Mouse (Mus musculus) forebrain, embryonic 14.5 days (tissue): ENCODE measurements at regions not wholly inside any gene's neighbourhood (a gene's known extent, or its start where the extent isn't known, plus 50 kb on each side); places are given as distances from the start of the nearest gene placed in this dataset.

Experiments used
- ATAC-seq: fragments of 200-750 bp; cut with Nextera tagmentation; 2 replicates; pipeline ENCODE4 v1.8.0; 2017; ENCODE audit warnings: mild to moderate bottlenecking, moderate library complexity
- DNase-seq: peaks from one replicate; pipeline ENCODE4 v3.0.0-alpha.2; 2015; ENCODE audit warnings: low spot score
- H3K27ac ChIP-seq: fragments of 300-500 bp; sonication (generic); 2 replicates; pipeline ENCODE4 v1.5.1; 2014; ENCODE audit warnings: low read depth, mild to moderate bottlenecking, control low read depth, low read length, moderate library complexity
- H3K27me3 ChIP-seq: fragments of 300-500 bp; sonication (generic); replicated peaks from 2 replicates; pipeline ENCODE4 v1.6.1; 2014; ENCODE audit warnings: low read length, control low read depth, mixed read lengths; ENCODE audit not compliant: control insufficient read depth, insufficient read depth
- H3K36me3 ChIP-seq: fragments of 300-500 bp; sonication (generic); 2 replicates; pipeline ENCODE4 v1.6.1; 2014; ENCODE audit warnings: low read length, control low read depth; ENCODE audit not compliant: control insufficient read depth, insufficient read depth
- H3K4me1 ChIP-seq: fragments of 300-500 bp; sonication (generic); 2 replicates; pipeline ENCODE4 v1.6.1; 2014; ENCODE audit warnings: antibody characterized with exemption, low read length, control low read depth; ENCODE audit not compliant: control insufficient read depth, insufficient read depth
- H3K4me2 ChIP-seq: fragments of 300-500 bp; sonication (generic); 2 replicates; pipeline ENCODE4 v1.6.1; 2014; ENCODE audit warnings: mild to moderate bottlenecking, control low read depth, low read length
- H3K4me3 ChIP-seq: fragments of 300-500 bp; sonication (generic); 2 replicates; pipeline ENCODE4 v1.5.1; 2014; ENCODE audit warnings: low read depth, low read length, control low read depth
- H3K9ac ChIP-seq: fragments of 300-500 bp; sonication (generic); 2 replicates; pipeline ENCODE4 v1.6.1; 2014; ENCODE audit warnings: mild to moderate bottlenecking, low read length, control low read depth, moderate library complexity
- H3K9me3 ChIP-seq: fragments of 300-500 bp; sonication (generic); replicated peaks from 2 replicates; pipeline ENCODE4 v1.6.1; 2016; ENCODE audit warnings: low read length, control low read depth, mixed read lengths; ENCODE audit not compliant: control insufficient read depth
- WGBS: fragments of 180-500 bp; shearing (Covaris S2); extraction: QIAGEN DNeasy Blood & Tissue Kit; methylation state at CpG from one replicate; pipeline ENCODE4 v1.1.7; 2014; 5-methylcytosine and 5-hydroxymethylcytosine counted together

DNA sequence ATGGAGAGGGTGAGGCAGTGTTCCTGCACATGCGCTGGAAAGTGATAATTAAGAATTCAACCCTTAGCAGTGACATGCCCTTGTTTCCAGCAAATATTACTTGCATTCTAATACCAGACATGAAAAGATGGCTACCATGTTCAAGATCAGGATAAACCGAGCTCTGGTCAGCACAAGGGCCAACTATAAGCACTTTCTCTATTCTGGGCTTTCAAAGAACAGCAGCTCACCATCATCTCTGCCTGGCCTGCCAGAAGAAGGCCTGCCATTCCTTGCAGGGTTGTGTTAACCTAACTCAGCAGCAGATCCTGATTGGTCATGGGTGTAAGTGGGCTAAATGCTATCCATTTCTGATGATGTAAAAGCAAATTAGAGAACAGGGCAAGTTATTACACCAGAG lies 558.6 kb upstream of the Zeb2 start:
- H3K4me3 ChIP-seq, result no peak overlapping the region
- WGBS, result 84% methylated on average over 2 of the region's 2 CpGs
- no peak for DNase-seq

GRCm38 (mm10) chr2:45656011-45656410 lies 538.8 kb upstream of the Zeb2 start:
- Histone ChIP-seq H3K9me3 (no peaks in the 10 kb centered on the region), H3K4me2 (no peak overlapping the region), H3K27me3 (no peaks in the 10 kb centered on the region), H3K36me3 (no peaks in the 10 kb centered on the region), H3K4me3 (no peak overlapping the region), H3K27ac (no peak overlapping the region), H3K4me1 (no peaks in the 10 kb centered on the region), H3K9ac (no peak overlapping the region)
- DNase-seq (no peak), ATAC-seq (no peak)
- 75% methylated on average over 1 of the region's 1 CpGs for WGBS

More for the DNA sequence above, 558.6 kb upstream of the Zeb2 start:
- ATAC-seq, result no peak
- Histone ChIP-seq H3K36me3 (no peaks in the 10 kb centered on the region), H3K9me3 (no peaks in the 10 kb centered on the region), H3K9ac (no peak overlapping the region), H3K4me1 (no peaks in the 10 kb centered on the region), H3K4me2 (no peak overlapping the region), H3K27me3 (no peaks in the 10 kb centered on the region), H3K27ac (no peak overlapping the region)

- DNase-seq, result no peak
- no peak overlapping the region for H3K27ac ChIP-seq
Observed at GRCm38 (mm10) chr2:45654693-45655092, 537.5 kb upstream of the Zeb2 start.

DNA sequence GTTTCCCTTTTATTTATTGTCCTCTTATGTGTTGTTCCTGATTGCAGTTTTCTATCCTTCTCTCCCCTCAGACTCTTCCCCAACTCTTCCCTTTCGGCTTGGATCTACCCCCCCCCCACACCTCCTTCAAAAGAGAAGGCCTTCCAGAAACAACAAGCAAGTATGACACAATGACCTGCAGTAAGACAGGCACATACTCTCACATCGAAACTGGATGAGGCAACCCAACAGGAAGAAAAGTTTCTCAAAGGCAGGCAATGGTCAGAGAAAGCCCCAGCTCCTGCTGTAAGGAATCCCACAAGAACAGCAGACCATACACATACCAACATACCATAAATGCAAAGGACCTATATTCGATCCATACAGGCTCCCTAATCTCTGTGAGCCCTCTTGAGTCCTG lies 535.8 kb upstream of the Zeb2 start:
- no peak for ATAC-seq
- 73% methylated on average over 3 of the region's 3 CpGs for WGBS
- H3K36me3 ChIP-seq, result no peaks in the 10 kb centered on the region
- no peak overlapping the region for H3K4me2 ChIP-seq
- DNase-seq, result no peak
- no peak overlapping the region for H3K9ac ChIP-seq
- no peaks in the 10 kb centered on the region for H3K9me3 ChIP-seq
- H3K27me3 ChIP-seq, result no peaks in the 10 kb centered on the region
- no peak overlapping the region for H3K4me3 ChIP-seq
- no peak overlapping the region for H3K27ac ChIP-seq
- H3K4me1 ChIP-seq, result no peaks in the 10 kb centered on the region

More at GRCm38 (mm10) chr2:45654693-45655092, 537.5 kb upstream of the Zeb2 start:
- Histone ChIP-seq H3K4me1 (no peaks in the 10 kb centered on the region), H3K9ac (no peak overlapping the region), H3K27me3 (no peaks in the 10 kb centered on the region), H3K4me3 (no peak overlapping the region), H3K36me3 (no peaks in the 10 kb centered on the region), H3K9me3 (no peaks in the 10 kb centered on the region), H3K4me2 (no peak overlapping the region)
- no peak for ATAC-seq

DNA sequence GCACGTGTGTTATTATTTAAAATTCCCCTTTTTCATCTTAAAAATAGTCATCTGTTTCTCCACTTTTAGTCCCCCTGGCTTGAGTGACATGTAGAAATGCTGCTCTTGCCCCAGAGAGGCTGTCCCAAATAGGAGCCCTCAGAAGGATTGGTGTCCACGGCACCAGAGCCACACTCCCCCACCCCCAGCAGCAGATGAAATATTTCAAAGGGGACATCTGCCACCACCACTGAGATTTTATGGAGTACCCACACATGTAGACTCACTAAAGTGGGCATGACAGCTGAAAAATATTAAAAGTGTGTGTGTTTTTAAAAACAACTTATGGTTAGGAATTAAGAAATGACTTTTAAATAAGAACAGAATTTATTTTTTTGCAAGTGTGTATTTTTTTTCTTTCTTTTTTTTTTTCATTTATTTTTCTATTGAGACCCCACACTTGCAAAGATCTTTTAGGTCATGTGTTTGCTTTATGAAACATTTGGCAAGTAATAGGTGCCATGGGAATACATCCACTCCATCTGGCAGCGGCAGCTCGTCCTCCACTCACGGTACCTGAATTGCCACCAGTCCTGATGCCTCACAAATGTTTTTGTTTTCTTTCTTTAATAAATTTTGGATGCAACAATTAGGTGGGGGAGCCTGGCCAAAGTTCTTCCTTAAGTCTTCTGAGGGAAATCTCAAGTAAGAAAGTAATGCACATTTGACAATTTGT lies 533.2 kb upstream of the Zeb2 start:
- no peak overlapping the region for H3K4me2 ChIP-seq
- no peaks in the 10 kb centered on the region for H3K4me1 ChIP-seq
- H3K4me3 ChIP-seq, result no peak overlapping the region
- 70% methylated on average over 5 of the region's 5 CpGs for WGBS
- no peak overlapping the region for H3K27ac ChIP-seq
- H3K27me3 ChIP-seq, result no peaks in the 10 kb centered on the region
- no peak for ATAC-seq
- no peak overlapping the region for H3K9ac ChIP-seq
- DNase-seq, result peak; percentile 22
- no peaks in the 10 kb centered on the region for H3K36me3 ChIP-seq
- no peaks in the 10 kb centered on the region for H3K9me3 ChIP-seq

- H3K4me3 ChIP-seq, result no peak overlapping the region
- no peaks in the 10 kb centered on the region for H3K27me3 ChIP-seq
- 93% methylated on average over 3 of the region's 3 CpGs for WGBS
- no peak overlapping the region for H3K27ac ChIP-seq
- no peak overlapping the region for H3K9ac ChIP-seq
- ATAC-seq, result no peak
- no peak overlapping the region for H3K4me2 ChIP-seq
- DNase-seq, result no peak
- H3K4me1 ChIP-seq, result no peaks in the 10 kb centered on the region
- no peaks in the 10 kb centered on the region for H3K36me3 ChIP-seq
- H3K9me3 ChIP-seq, result no peaks in the 10 kb centered on the region
Observed at GRCm38 (mm10) chr2:45647846-45648245, 530.7 kb upstream of the Zeb2 start.

DNA sequence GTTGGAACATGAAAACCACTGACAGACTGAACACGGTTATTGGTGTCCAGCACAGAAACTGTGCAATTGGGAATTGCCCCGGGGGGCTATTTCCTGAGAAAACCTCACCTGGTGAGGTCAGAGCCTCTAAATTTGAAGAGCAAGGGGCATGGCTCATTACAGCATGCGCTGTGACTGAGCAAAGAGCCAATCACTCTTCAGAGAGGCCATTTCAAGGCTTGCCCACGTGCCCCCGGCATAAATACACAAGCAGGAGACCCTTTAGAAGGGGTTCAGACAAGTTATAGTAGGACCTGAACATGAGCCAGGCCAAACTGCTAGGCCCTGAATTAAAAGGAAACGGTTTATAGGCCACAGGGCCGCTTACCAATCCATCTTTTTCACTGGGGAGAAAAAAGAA lies 512.9 kb upstream of the Zeb2 start:
- no peaks in the 10 kb centered on the region for H3K4me1 ChIP-seq
- 54% methylated on average over 7 of the region's 7 CpGs for WGBS
- ATAC-seq, result no peak

DNA sequence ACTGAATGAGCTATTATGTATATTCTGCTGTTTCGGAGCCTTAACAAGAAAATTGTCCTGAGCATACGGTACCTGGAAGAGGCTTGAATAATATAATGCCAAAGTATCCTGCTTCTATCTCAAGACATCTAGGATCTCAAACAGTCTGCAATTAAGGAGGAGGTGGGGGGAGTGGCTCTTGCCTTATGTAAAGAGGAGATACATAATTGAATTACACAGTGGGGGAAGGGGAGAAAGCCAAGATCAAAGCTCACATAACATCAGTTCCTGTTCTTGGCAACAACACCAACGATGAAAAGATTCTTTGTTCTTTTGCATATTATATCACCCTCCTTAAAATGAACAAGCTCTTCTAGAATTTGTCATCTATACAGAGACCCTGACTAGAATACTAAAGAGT lies 512.4 kb upstream of the Zeb2 start:
- Histone ChIP-seq H3K27ac (no peak overlapping the region), H3K36me3 (no peaks in the 10 kb centered on the region), H3K4me3 (no peak overlapping the region), H3K9me3 (no peaks in the 10 kb centered on the region), H3K4me1 (no peaks in the 10 kb centered on the region), H3K9ac (no peak overlapping the region), H3K4me2 (no peak overlapping the region), H3K27me3 (no peaks in the 10 kb centered on the region)
- no peak for ATAC-seq
- 40% methylated on average over 3 of the region's 3 CpGs for WGBS
- peak; percentile 11 for DNase-seq

More for the DNA sequence above, 512.9 kb upstream of the Zeb2 start:
- Histone ChIP-seq H3K9ac (no peak overlapping the region), H3K36me3 (no peaks in the 10 kb centered on the region), H3K27ac (no peak overlapping the region), H3K9me3 (no peaks in the 10 kb centered on the region), H3K4me2 (no peak overlapping the region), H3K27me3 (no peaks in the 10 kb centered on the region), H3K4me3 (no peak overlapping the region)
- DNase-seq, result no peak

GRCm38 (mm10) chr2:45623056-45623455 lies 505.9 kb upstream of the Zeb2 start:
- no peak overlapping the region for H3K4me3 ChIP-seq
- ATAC-seq (no peak), DNase-seq (no peak)
- H3K9ac ChIP-seq, result no peak overlapping the region
- 83% methylated on average over 3 of the region's 3 CpGs for WGBS
- no peaks in the 10 kb centered on the region for H3K36me3 ChIP-seq
- no peaks in the 10 kb centered on the region for H3K9me3 ChIP-seq
- no peaks in the 10 kb centered on the region for H3K4me1 ChIP-seq
- no peak overlapping the region for H3K27ac ChIP-seq
- no peaks in the 10 kb centered on the region for H3K27me3 ChIP-seq
- H3K4me2 ChIP-seq, result no peak overlapping the region
